Mouse (Mus musculus) frontal cortex, postnatal 36 days (tissue): ENCODE measurements around the gene Ccl17.

Source experiments
- DNase-seq, 2 experiments: peaks; one replicate each; pipeline ENCODE4 v3.0.0; 2022; ENCODE audit warnings: low spot score in 2 of 2

Ccl17 gene

DNA sequence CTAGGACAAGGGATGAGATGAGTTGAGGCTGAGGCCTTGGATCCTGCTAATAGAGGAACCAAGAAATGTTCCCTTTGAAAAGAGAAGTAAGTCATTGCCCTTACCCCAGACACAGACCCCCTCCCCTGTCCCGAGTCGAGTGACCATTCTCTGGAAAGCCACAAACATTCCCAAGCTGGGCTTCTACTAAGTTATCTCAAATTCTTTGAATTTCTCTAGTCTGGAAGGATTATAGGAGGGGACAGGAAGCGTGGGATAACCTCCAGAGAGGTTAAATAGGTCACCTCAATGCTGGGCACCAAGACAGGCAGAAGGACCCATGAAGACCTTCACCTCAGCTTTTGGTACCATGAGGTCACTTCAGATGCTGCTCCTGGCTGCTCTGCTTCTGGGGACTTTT is at the start of gene Ccl17:
TSS of gene Ccl17 (plus strand) at position 301 of the 400 bp plus-strand sequence.
- DNase-seq, result no peak

DNA sequence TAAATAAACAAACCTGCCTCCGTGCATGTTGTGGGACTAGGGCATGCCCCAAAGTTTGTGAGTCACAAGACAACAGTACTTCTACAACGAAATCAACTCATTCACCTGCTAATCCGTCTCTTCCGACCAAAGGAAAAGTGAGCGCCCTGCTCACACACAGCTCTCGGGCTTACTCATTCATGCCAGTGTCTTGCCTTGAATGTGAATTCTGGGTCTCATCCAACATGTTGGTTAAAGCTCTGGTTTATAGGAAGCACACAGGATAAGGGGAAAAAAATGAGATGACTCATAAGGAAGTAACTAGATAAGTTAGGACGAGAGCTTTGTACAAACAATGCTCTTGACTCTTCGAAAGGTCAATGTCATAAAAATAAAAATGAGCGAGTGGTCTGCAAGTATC is 43.2 kb upstream of the Ccl17 start:
- DNase-seq, result no peak

DNA sequence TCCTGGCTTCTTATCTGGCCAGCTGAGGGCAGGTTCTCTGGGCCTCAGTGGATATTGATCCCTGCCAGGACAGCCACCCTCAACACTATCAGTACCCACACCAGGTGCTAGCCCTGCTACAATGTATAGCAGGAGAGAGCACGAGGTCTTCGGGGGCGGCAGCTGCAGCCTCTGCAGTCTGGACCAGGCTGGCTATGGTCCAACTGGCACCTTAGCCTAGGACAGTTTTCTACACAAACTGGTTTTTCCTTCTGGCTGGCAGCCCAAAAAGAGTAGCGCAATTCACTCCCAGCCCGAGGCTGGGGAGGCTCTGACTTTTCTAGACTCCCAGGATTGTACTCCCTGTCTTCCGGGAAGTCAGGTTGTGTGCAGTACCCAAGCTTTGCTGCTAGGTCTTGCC is 39.3 kb upstream of the Ccl17 start:
- no peak for DNase-seq

DNA sequence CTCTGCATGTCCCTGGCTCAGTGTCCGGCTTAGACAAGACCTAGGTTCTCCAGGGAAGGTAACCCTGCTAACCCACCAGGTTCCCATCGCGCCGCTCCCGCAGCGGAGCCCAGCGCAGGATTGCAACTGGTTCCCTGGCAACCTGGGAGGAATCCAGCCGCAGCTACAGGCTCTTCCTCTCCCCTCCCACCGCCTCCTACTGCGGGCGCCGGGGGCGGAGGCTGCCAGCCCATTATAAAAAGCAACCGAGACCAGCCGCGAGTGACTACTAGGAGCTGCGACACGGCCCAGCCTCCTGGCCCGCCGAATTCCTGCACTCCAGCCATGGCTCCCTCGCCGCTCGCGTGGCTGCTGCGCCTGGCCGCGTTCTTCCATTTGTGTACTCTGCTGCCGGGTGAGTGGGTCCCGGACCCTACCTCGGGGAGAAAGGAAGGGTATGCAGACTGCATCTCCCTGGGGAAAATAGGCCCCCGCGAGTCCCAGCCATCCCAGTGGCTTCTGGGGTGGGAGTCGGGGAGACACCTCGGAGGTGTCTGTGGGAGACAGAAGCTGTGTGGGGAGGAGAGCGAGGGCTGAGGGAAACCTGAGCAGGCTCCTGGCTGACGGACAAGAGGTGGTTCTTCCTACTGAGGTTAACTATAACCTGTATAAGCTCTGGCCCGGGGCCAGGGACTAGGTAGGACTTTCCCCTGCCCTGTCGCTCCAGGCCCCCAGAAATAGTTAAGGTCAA is 38.1 kb upstream of the Ccl17 start, which contains the start of gene Cx3cl1:
TSS of gene Cx3cl1 (plus strand) at position 69 of the 730 bp plus-strand sequence.
- DNase-seq, result peak; percentile 89 to 91

DNA sequence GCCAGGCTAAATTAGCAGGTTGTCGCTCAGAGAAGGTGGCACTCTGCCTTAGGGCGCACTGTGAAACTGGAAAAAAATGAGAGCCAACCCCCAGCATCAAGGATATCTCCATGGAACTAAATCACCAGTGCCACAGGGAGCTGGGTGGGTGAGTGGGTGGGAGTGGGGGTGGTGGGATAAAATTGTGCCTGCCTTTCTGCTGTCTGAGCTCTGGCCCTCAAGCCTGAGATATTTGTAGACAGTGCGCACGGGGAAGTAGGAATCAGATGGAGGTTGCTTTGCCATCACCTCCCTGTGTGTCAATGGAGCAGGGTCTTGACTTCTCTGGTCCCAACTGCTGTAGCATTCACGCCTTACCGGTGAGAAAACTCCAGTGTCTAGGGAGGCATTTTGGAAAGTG is 37.2 kb upstream of the Ccl17 start:
- no peak for DNase-seq

DNA sequence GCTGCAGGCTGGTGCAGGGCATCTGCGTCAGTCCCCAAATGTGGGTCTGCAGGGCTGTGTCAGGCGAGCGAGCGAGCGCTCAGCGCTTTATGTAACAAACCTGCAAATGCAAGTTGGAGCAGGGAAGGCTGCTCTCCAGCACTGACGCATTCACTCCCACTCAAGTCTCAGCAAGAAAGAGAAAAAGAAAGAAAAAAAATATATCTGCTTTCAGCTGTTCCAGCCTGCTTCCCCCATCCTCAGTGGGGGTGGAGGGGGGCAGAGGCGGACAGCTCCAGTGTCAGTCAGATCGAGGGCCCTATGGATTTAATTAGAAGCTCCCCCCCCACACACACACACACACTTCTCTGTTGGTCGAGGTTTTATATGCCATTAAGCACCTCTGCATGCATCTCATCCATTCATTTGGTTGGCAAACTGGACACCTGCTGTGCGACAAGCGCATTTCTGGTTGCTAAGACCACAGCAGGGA is 36.5 kb upstream of the Ccl17 start:
- DNase-seq, result peak; percentile 72 to 85

DNA sequence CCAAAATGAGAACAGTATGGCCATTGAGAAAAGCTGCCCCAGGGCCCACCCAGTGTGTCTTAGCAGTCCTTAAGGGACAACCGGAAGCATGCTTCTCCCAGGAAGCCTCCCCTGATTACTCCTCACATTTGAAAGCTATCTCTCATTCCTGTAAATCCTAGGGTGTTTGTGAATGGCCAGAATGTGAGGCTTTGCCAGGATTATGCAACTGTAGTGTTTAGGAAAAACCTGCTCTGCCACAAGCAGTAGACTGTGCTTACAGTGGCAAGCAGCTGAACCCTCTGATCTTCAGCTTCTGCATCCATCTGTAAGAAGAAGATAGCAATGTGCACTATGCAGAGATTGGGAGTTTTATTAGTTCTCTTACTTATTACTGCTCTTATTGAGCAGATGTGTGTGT is 35.7 kb upstream of the Ccl17 start:
- DNase-seq, result no peak

DNA sequence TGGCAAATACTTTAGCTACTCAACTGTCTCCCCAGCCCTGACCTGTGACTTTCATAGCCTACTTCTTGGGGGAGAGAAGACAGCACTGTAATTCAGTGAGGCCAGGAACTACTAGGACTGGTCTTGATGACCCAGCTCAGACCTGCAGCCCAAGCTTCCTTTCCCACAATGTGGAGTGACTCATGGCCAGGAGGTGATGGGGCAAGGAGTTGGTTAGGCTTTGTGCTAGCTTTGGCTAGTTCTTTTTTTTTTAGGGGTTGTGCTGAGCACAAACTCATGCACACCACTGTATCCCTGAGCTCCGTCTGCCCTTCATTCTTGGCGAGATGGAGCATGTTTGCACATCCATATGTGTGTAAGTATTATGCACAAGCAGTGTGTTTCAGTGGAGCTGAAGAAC is 33.9 kb upstream of the Ccl17 start:
- no peak for DNase-seq

DNA sequence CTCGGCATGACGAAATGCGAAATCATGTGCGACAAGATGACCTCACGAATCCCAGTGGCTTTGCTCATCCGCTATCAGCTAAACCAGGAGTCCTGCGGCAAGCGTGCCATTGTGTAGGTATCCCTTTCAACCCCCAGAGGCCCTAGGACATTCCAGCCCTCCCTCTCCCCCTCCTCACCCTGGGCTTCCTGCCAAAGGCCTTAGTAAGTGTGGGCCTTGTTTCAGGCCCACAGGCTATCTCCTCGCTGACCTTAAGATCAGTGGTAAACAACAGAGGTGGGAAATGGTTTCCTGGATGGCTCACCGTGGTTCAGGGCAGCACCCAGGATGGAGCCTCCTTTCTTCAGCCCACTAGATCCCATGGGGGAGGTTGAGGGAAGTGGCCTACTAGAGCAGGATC is 32.2 kb upstream of the Ccl17 start:
- DNase-seq, result no peak

DNA sequence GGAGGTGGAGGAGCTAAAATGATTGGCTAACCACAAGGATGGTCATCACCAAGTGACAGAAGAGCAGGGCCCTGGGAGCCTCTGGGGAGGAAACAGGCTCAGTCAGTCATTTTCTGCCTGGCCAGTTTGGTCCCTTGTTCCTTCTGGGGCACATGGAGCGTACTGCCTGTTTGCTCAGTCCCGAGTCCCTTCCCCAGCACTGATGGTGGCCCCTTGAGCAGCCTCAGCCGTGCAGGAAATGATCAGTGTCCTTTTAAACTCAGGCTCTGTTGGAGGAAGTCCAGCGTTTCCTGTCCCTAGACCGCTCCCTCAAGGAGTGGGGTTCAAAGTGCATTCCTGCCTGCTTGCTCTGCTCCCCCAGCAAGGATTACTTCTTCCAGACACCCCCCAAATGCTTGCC is 31.8 kb upstream of the Ccl17 start:
- DNase-seq, result no peak

DNA sequence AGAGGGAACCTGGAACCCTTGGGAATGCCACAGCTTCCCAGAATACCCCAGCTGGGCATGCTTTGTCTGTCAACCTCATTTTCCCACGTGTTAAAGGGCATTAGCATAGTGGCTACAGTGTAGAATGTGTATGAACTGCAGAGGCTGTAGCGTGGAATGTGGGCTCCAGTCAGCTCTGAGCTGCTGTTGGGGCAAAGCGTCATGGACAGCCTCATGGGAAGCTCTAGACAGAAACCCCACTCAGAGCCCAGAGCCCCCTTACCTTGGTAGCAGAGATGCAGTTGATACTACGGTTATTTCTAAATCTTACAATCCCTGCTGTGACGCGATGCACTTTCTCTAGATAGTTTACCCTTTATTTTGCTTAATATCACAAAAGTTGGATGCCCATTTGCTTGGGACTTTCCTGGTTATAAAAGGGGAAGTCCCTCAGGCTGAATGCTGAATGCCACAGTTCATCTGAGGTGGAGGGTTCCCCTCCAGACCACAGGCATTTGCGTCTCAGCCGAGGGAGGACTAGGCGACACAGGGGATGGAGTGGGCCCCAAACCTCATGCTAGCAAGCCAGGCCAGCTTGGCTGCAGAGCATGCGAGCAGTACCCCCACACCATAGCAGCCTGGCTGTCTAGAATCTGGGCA is 31.2 kb upstream of the Ccl17 start:
- no peak for DNase-seq

DNA sequence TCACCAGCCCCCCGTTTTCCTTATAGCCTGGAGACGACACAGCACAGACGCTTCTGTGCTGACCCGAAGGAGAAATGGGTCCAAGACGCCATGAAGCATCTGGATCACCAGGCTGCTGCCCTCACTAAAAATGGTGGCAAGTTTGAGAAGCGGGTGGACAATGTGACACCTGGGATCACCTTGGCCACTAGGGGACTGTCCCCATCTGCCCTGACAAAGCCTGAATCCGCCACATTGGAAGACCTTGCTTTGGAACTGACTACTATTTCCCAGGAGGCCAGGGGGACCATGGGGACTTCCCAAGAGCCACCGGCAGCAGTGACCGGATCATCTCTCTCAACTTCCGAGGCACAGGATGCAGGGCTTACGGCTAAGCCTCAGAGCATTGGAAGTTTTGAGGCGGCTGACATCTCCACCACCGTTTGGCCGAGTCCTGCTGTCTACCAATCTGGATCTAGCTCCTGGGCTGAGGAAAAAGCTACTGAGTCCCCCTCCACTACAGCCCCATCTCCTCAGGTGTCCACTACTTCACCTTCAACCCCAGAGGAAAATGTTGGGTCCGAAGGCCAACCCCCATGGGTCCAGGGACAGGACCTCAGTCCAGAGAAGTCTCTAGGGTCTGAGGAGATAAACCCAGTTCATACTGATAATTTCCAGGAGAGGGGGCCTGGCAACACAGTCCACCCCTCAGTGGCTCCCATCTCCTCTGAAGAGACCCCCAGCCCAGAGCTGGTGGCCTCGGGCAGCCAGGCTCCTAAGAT is 30.5 kb upstream of the Ccl17 start:
- DNase-seq, result no peak

DNA sequence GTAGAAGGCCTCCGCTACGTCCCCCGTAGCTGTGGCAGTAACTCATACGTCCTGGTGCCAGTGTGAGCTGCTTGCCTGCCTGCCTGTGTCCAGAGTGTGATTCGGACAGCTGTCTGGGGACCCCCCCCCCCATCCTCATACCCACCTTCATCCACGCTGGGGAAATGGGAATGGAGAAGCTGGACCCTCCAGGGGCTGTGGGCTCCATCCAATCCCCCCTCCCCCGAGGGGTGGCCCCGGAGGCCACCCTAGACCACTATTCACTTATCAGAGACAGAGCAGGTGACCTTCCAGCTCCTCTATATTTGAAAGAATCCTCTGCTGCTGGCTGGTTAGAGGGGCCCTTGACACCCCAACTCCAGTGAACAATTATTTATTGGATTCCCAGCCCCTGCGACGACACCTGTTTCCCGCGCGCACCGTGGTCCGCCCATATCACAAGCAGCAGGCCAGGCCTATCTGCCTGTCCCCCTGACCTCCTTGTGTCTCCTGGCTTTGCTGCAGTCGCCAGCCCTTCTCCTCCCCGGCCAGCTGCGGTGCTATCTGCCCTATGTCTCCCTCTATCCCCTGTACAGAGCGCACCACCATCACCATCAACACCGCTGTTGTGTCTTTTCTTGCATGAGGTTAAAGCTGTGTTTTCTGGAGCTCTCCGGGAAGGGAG is 29.6 kb upstream of the Ccl17 start:
- DNase-seq, result no peak

DNA sequence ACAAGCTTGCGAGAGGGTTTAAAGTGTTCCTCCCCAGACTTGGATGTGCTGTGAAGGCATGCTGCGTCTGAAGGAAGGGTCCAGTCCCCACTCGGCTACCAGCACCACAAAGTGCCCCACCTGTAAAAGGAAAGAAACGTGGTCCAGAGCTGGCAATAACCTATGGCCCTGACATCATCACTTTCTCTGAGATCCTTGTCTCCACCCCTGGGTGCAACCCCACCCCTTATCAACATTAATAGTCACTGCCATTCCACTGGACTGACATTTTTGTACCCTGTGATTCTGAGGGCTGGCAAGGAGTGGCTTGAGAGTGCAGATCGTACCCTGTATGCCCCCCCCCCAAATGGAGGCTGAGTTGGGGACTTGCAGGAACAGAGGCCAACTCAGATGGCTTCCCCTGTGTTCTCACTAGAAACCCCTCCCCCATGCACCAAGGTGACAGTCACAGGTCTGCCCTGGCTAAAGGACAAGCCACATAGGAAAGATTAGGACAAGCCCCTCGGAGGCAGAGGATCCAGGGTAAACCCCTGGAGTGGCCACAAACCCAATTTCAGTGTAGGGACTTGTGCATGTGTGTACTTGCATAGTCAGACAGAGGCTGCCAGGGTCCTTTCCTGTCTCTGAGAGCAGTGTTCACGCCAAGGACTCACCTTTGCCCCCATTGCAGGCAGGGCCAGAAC is 29.0 kb upstream of the Ccl17 start:
- no peak for DNase-seq

DNA sequence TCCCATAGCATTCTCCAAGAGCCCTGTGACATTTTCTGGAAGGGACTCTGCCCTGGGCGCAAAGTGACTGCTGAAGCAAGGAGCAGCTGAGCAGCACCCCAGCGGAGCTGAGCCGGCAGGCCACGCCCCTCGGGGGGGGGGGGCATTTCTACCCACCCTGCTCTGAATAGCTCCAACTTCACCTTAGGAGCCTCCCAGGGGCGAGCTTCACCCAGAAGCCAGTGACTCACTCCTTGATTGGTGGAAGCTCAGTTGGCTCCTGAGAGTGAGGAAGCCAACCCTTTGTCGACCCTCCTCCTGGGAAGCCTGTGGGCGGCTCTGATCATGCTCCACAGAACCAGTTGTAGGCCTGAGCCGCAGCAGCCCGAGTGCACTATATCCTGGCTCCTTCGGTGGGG is 28.4 kb upstream of the Ccl17 start:
- no peak for DNase-seq

DNA sequence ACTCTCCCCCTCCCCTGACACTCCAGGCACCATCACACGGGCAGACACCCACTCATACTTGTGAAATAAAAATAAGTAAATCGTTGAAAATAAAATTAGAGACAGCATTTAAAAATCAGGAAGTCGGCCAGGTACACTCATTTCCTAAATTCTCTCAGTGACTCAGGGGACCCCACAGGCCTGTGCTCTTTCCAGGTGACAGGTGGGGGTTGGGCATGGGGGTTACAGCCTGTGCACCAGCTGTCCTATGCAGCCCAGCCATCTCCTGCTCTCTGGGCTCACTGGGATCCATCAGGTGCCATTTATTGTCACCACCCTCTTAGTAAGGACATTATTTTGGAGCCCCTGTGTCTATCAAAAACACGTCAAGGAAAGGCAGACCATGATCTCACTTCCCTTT is 26.4 kb upstream of the Ccl17 start:
- DNase-seq, result no peak

DNA sequence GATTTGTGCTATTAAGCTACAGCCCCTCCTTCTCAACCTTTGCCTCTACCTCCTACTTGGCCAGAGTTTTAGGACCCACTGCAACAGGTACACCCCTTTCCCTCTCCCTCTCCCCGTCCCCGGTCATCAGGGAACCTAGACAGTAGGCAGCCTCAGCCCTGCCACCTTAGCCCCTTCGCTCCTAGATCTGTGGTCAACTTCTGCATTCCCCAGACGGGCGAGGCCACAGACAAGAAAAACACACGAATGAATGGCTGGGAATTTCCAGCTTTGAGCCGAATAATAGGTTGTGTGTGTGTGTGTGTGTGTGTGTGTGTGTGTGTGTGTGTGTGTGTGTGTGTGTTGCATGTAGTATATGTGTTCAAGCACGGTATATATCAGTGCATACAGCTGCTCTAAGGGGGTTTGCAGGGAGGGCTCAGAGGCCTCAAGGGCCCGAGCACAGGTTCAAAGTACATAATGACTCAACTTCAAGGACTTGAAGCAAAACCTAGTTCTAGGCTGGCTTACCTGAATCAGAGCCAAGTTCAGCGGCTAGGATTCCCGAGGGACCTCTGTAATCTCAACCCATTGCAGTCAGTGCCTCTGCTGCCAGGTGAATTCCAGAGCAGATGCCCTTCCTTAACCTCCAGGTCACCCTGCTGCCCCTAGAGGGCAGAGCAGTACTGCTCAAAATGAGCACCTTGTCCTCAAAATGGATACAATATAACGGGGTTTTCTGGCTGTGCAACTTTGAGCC is 24.8 kb upstream of the Ccl17 start:
- no peak for DNase-seq

DNA sequence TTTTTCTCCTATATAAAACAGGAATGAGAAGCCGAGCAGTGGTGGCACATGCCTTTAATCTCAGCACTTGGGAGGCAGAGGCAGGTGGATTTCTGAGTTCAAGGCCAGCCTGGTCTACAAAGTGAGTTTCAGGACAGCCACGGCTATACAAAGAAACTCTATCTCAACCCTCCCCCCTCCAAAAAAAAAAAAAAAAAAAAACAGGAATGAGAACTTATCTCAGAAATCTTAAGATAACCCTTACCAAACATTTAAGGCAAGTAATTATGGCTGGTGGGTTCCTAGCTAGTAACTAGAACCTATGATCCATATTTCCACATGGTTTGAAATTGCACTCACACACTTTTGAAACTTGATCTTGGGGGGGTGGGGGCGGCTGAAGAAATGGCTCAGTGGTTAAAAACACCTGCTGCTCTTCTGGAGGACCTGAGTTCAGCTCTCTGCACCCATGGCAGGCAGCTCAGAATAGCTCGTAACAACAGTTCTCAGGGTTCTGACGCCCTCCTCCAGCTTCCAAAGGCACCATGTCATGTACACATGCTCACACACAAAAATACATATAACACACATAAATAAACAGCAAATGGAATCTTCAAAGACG is 24.2 kb upstream of the Ccl17 start:
- no peak for DNase-seq

DNA sequence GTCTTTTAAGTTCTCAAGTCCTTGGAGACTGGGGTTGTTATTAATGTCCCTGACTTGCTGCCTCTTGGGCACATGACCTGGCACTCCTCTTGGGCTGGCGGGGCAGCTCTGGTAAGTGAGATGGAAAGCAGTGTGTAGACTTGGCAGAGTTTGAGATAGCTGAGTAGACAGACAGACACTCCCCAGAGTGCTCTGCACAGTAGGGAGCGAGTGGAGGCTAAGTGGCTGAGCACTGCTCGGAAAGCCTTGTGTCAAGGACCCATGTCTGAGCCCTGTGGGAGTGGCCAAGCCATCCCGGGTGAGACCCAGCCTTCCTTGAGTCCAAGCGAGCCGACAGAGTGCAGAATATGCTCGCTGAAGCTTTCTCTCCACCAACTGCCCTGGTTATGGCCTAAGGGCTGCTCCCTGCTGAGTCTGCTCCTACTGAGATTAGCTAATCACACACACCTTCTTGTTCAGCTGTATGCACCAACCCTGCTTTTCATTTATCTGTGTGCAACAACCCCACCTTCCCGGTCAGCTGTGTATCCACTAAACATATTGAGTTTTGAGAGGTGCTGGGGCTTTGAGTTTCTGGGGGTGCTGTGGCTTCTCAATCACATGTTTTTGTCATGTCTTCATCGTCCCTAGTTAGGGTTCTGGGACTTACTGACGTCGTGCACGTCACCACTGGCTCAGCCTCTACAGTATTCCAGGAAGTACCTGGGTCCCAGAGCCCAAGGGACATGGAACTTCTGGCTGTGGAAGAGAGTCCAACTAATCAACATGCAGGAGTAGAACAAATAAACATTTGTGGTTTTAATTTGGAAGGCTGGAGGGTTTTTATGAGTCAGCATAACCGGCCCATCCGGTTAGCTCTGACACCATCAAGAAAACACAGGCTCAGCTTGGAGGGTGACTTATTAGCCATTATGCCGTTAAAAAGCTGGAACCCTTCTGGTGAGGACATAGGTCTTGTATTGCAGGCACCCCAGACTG is 22.4 kb upstream of the Ccl17 start:
- no peak for DNase-seq
